Mouse (Mus musculus) lung, postnatal 0 days (tissue): ENCODE measurements around the gene Gpr84.

Experiments
- CTCF ChIP-seq: IDR thresholded peaks from 2 replicates; pipeline ENCODE4 v1.5.1; 2016; ENCODE audit warnings: antibody characterized with exemption, mild to moderate bottlenecking
- EP300 ChIP-seq: IDR thresholded peaks from 2 replicates; pipeline ENCODE4 v1.6.1; 2016; ENCODE audit warnings: antibody characterized with exemption, mild to moderate bottlenecking, control low read depth

DNA sequence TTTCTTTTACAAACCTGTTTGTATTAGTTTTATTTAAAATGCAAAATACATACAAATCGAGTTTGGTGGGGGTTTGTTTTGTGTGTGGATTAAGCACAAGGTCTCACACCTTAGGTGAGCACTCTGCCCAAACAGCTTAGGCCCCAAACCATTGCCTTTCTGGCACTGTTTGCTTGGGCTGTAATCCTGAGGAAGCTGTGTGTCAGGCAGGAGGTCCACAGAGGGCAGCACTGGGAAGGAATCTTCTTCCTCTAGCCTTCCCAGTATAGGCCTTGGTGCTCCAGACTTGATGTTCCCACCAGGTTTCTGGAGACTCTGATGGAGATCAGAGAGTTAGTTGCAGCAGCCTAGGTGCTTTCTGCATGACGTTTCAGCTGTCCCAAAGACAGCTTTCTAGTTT is 25.8 kb downstream of the Gpr84 start:
- TF ChIP-seq CTCF (peak; percentile 59), EP300 (no peak)
